Mouse (Mus musculus) T-cell, adult 66 days (primary cell): ENCODE data around the gene Olfr150. TPM values are rescaled to one million over a fixed set of nuclear protein-coding genes. Genes with fewer than 3 reads are reported as not detected.

ENCODE experiments used
- total RNA-seq, 2 experiments: library from RNA; stranded (reverse); gene quantifications; 3 replicates in 1 of 2; 4 replicates in 1 of 2; pipeline ENCODE4 v1.2.4; 2023

The Olfr150 gene
- total RNA-seq: not detected

GRCm38 (mm10) chr9:39730678-39731077 is at the start of gene Olfr150:
TSS of gene Olfr150 (plus strand) at chr9:39730978.

GRCm38 (mm10) chr9:39707017-39707416 is 23.8 kb upstream of the Olfr150 start, which contains the start of gene Olfr149:
TSS of gene Olfr149 (minus strand) at chr9:39707117.

GRCm38 (mm10) chr9:39711053-39711452 is 19.7 kb upstream of the Olfr150 start, which contains the start of gene Olfr965:
TSS of gene Olfr965 (plus strand) at chr9:39711353.

GRCm38 (mm10) chr9:39745949-39746348 is 15.2 kb downstream of the Olfr150 start, which contains the start of gene Olfr967:
TSS of gene Olfr967 (plus strand) at chr9:39746249.

GRCm38 (mm10) chr9:39783153-39783552 is 52.4 kb downstream of the Olfr150 start, which contains the start of gene Olfr968:
TSS of gene Olfr968 (minus strand) at chr9:39783253.

Other genes starting within 250 kb of the Olfr150 start
- not detected for gene Olfr44, start 237.0 kb upstream of the Olfr150 start, total RNA-seq
- gene Olfr957, start 215.2 kb upstream of the Olfr150 start, total RNA-seq: not detected
- gene Olfr958, start 176.9 kb upstream of the Olfr150 start, total RNA-seq: not detected
- gene Olfr959, start 155.4 kb upstream of the Olfr150 start, total RNA-seq: not detected
- not detected for gene AW551984, start 126.6 kb upstream of the Olfr150 start, total RNA-seq
- not detected for gene Olfr148, start 120.3 kb upstream of the Olfr150 start, total RNA-seq
- gene Olfr960, start 109.6 kb upstream of the Olfr150 start, total RNA-seq: not detected
- gene Olfr961, start 85.9 kb upstream of the Olfr150 start, total RNA-seq: not detected
- not detected for gene Olfr963, start 63.8 kb upstream of the Olfr150 start, total RNA-seq
- not detected for gene Olfr149, start 23.9 kb upstream of the Olfr150 start, total RNA-seq
- gene Olfr965, start 19.6 kb upstream of the Olfr150 start, total RNA-seq: not detected
- not detected for gene Olfr967, start 15.3 kb downstream of the Olfr150 start, total RNA-seq
- gene Olfr968, start 52.3 kb downstream of the Olfr150 start, total RNA-seq: not detected
- gene Olfr969, start 60.0 kb downstream of the Olfr150 start, total RNA-seq: not detected
- gene Olfr970, start 77.9 kb downstream of the Olfr150 start, total RNA-seq: not detected
- not detected for gene Olfr971, start 105.9 kb downstream of the Olfr150 start, total RNA-seq
- not detected for gene Olfr972, start 135.4 kb downstream of the Olfr150 start, total RNA-seq
- gene Olfr229, start 176.4 kb downstream of the Olfr150 start, total RNA-seq: not detected
- not detected for gene Olfr974, start 206.5 kb downstream of the Olfr150 start, total RNA-seq
- not detected for gene Olfr975, start 221.1 kb downstream of the Olfr150 start, total RNA-seq
- gene Olfr976, start 230.2 kb downstream of the Olfr150 start, total RNA-seq: not detected